Mouse (Mus musculus): Measurements from ENCODE around the gene Sirpb1a. TPM values are rescaled to one million over a fixed set of nuclear protein-coding genes. Genes with fewer than 3 reads are reported as not detected.
"Not testable (repeated sequence)": the region's sequence is repeated elsewhere in the genome, so short reads cannot be mapped to it uniquely, and the experiment has no call there.

Gene Sirpb1a
- not detected in 2 replicates for total RNA-seq (2014; fragmentation: Nextera tagmentation)
- total RNA-seq (2017) = 0.17 TPM in 1 of 2 replicates, not detected in the other
- polyA plus RNA-seq (2012) = not detected in 2 replicates

DNA sequence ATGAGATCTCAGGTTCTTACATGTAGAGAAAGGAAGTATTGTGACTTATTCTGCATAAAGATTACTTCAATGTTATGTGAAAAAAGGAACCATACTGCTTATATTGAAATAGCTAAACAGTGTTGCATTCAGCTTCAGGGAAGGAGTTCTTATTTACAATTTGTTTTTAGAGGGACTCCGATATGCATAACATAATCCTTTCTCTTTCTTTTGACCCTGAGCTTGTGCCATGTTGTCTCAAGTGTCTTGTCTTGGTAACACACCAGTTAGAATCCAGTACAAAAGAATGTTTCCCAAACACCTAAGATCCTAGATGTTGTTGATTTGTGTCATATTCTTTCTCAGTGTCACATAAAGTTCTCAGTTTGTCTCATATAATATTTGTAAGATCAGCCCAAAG is at the start of gene Sirpb1a:
Sirpb1a (minus strand) TSS at position 74 of the 400 bp plus-strand sequence.
- not testable (repeated sequence) for ATAC-seq (ENCODE audit: extremely low read depth, insufficient number of reproducible peaks, low FRiP score, poor library complexity, severe bottlenecking); H3K9me3 ChIP-seq (replicated peaks); DNase-seq (ENCODE audit: low spot score); H3K4me1 ChIP-seq (ENCODE audit: insufficient read depth, low read depth, low read length); H3K36me3 ChIP-seq (replicated peaks); H3K4me3 ChIP-seq (ENCODE audit: low read depth, low read length); H3K27me3 ChIP-seq (ENCODE audit: insufficient read depth, low read length)

DNA sequence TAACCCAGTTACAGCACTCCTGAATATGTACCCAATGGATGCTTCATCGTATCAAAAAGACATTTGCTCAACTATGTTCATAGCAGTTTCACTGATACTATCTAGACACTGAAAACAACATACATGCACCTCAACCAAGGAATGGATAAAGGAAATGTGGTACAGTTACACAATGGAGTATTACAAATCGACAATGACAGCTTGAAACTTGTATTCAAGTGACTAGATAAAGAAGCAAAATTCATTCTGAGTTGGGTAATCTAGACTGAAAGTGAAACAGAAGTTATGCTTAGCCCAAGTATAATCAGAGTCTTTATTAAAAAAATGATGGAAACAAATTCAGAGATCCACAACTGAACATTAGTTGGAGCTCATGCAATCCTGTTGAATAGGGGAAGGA is 48.5 kb upstream of the Sirpb1a start:
- H3K4me3 ChIP-seq (ENCODE audit: low read depth, low read length); ATAC-seq (ENCODE audit: extremely low read depth, insufficient number of reproducible peaks, low FRiP score, poor library complexity, severe bottlenecking); H3K4me1 ChIP-seq (ENCODE audit: insufficient read depth, low read depth, low read length); H3K36me3 ChIP-seq (replicated peaks); DNase-seq (ENCODE audit: low spot score); H3K27me3 ChIP-seq (ENCODE audit: insufficient read depth, low read length); H3K9me3 ChIP-seq (replicated peaks): not testable (repeated sequence)

DNA sequence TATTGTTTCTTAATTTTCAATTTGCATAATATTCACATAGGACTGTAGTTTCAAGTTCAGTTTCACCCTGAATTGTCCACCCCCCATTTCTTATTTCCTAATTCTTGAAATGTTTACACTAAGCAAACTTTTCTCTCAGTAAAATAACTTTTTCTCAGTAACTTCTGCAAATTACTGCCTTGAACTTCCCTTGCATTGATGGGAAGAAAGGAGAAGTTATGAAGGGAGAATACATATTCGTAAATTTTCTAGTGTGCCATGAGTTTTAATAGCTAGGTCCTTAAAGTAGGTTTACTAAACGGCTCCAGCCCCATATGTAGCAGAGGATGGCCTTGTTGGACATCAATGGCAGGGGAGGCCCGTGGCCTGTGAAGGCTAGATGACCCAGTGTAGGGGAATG is 43.8 kb upstream of the Sirpb1a start:
- H3K9me3 ChIP-seq (replicated peaks); H3K4me1 ChIP-seq (ENCODE audit: insufficient read depth, low read depth, low read length); ATAC-seq (ENCODE audit: extremely low read depth, insufficient number of reproducible peaks, low FRiP score, poor library complexity, severe bottlenecking); H3K27me3 ChIP-seq (ENCODE audit: insufficient read depth, low read length); H3K4me3 ChIP-seq (ENCODE audit: low read depth, low read length); DNase-seq (ENCODE audit: low spot score); H3K36me3 ChIP-seq (replicated peaks): not testable (repeated sequence)

DNA sequence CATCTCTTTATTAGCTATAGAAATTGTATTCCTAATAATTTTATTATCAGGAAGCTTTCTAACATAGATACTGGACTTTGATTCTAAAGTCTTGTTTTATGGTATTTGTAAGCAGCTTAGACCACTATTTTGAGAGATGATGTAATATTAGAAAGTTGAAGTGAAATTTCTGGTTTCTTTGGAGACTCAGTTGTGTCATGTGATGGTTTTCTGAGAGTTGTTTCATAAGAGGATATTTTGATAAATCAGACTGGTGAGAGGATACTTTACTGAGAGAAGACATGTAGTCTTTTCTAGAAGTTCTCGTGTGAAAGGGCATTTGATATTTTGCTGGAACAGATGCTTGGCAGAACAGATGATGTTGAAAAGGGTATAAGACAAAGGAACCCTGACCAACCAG is 17.6 kb upstream of the Sirpb1a start:
- ATAC-seq (ENCODE audit: extremely low read depth, insufficient number of reproducible peaks, low FRiP score, poor library complexity, severe bottlenecking) = not testable (repeated sequence)

DNA sequence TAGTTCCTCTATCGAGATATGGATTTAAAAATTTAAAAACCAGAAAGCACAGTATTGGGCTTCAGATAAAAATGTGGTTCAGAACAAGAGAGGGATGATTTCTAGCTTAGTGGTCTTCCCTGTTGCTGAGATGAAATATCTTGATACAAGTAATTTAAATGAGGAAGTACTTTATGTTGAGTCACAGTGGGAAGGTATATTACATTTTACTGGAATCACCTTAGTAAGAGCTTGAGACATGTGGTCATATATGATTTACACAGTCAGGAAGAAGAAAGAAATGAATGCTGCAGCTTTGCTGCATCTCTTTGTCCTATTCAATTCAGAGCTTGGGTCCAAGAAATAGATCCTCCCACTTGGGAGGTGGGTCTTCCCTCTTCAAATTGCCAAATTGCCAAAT is 13.5 kb upstream of the Sirpb1a start:
- not testable (repeated sequence) for H3K4me3 ChIP-seq (ENCODE audit: low read depth, low read length); H3K36me3 ChIP-seq (replicated peaks); ATAC-seq (ENCODE audit: extremely low read depth, insufficient number of reproducible peaks, low FRiP score, poor library complexity, severe bottlenecking); H3K27me3 ChIP-seq (ENCODE audit: insufficient read depth, low read length); H3K9me3 ChIP-seq (replicated peaks); DNase-seq (ENCODE audit: low spot score); H3K4me1 ChIP-seq (ENCODE audit: insufficient read depth, low read depth, low read length)

More for the DNA sequence above, 17.6 kb upstream of the Sirpb1a start:
- H3K9me3 ChIP-seq (replicated peaks); H3K27me3 ChIP-seq (ENCODE audit: insufficient read depth, low read length); H3K36me3 ChIP-seq (replicated peaks); H3K4me1 ChIP-seq (ENCODE audit: insufficient read depth, low read depth, low read length); DNase-seq (ENCODE audit: low spot score); H3K4me3 ChIP-seq (ENCODE audit: low read depth, low read length): not testable (repeated sequence)

DNA sequence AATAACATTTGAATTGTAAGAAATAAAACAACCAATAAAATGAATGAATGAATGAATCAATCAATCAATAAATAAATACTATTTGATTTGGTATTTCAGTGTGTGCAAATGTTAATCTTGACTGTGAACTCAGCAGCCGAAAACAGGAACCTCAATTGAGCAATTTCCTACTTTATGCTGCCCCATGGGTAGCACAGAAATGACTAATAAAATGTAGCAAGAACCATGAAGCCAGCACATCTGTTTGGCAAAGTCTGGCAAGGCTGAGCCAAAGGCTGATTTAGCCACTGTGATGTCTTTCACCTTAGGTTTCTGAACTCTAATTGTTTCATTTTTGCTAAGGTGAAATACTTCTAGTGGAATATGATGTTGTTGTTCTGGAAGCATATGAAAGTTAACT is 1.6 kb upstream of the Sirpb1a start:
- Histone ChIP-seq H3K36me3 (replicated peaks) (no peaks in the 10 kb centered on the region), H3K4me3 (ENCODE audit: low read depth, low read length) (no peak overlapping the region), H3K4me1 (ENCODE audit: insufficient read depth, low read depth, low read length) (no peaks in the 10 kb centered on the region), H3K27me3 (ENCODE audit: insufficient read depth, low read length) (no peaks in the 10 kb centered on the region), H3K9me3 (replicated peaks) (no peaks in the 10 kb centered on the region)
- ATAC-seq (ENCODE audit: extremely low read depth, insufficient number of reproducible peaks, low FRiP score, poor library complexity, severe bottlenecking) (no peak), DNase-seq (ENCODE audit: low spot score) (no peak)
- TF ChIP-seq TAL1 (conservative IDR thresholded peaks at IDR 0.05; ENCODE audit: low read depth, low read length) (no peak), GATA2 (IDR thresholded peaks at IDR 0.05; ENCODE audit: borderline replicate concordance, low read depth, low read length) (no peak), POLR2AphosphoS5 (IDR thresholded peaks at IDR 0.05; ENCODE audit: insufficient replicate concordance, low read depth, low read length) (no peak), CTCF (IDR thresholded peaks at IDR 0.05; ENCODE audit: low read depth, low read length) (no peak)

DNA sequence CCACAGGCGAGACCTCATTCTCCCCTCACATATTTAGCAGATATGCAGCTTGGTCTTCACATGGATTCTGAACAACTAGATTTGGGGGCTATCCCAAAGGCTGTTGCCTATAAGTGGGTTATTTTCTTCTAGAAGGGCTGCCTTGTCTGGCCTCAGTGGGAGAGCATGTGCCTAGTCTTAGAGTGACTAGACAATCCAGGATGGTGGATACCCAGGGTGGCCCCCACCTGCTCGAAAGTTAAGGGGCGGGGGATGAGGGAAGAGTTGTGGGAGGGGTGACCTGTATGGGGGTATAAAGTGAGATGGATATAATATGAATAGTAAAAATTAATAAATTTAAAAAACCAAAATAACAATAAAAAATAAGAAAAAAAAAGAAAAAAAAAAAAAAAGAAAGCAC is 70.6 kb downstream of the Sirpb1a start:
- not testable (repeated sequence) for ATAC-seq (ENCODE audit: extremely low read depth, insufficient number of reproducible peaks, low FRiP score, poor library complexity, severe bottlenecking); H3K4me3 ChIP-seq (ENCODE audit: low read depth, low read length)

DNA sequence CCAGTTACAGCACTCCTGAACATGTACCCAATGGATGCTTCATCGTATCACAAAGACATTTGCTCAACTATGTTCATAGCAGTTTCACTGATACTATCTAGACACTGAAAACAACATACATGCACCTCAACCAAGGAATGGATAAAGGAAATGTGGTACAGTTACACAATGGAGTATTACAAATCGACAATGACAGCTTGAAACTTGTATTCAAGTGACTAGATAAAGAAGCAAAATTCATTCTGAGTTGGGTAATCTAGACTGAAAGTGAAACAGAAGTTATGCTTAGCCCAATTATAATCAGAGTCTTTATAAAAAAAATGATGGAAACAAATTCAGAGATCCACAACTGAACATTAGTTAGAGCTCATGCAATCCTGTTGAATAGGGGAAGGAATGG is 76.0 kb downstream of the Sirpb1a start:
- not testable (repeated sequence) for H3K27me3 ChIP-seq (ENCODE audit: insufficient read depth, low read length); ATAC-seq (ENCODE audit: extremely low read depth, insufficient number of reproducible peaks, low FRiP score, poor library complexity, severe bottlenecking); DNase-seq (ENCODE audit: low spot score); H3K4me3 ChIP-seq (ENCODE audit: low read depth, low read length); H3K9me3 ChIP-seq (replicated peaks); H3K4me1 ChIP-seq (ENCODE audit: insufficient read depth, low read depth, low read length); H3K36me3 ChIP-seq (replicated peaks)

More for the DNA sequence above, 70.6 kb downstream of the Sirpb1a start:
- H3K9me3 ChIP-seq (replicated peaks); H3K4me1 ChIP-seq (ENCODE audit: insufficient read depth, low read depth, low read length); DNase-seq (ENCODE audit: low spot score); H3K36me3 ChIP-seq (replicated peaks); H3K27me3 ChIP-seq (ENCODE audit: insufficient read depth, low read length): not testable (repeated sequence)

DNA sequence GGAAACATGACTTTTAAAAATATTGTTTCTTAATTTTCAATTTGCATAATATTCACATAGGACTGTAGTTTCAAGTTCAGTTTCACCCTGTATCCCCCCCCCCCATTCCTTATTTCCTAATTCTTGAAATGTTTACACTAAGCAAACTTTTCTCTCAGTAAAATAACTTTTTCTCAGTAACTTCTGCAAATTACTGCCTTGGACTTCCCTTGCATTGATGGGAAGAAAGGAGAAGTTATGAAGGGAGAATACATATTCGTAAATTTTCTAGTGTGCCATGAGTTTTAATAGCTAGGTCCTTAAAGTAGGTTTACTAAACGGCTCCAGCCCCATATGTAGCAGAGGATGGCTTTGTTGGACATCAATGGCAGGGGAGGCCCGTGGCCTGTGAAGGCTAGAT is 80.7 kb downstream of the Sirpb1a start:
- DNase-seq (ENCODE audit: low spot score); H3K27me3 ChIP-seq (ENCODE audit: insufficient read depth, low read length); H3K36me3 ChIP-seq (replicated peaks); H3K4me3 ChIP-seq (ENCODE audit: low read depth, low read length); H3K9me3 ChIP-seq (replicated peaks); ATAC-seq (ENCODE audit: extremely low read depth, insufficient number of reproducible peaks, low FRiP score, poor library complexity, severe bottlenecking); H3K4me1 ChIP-seq (ENCODE audit: insufficient read depth, low read depth, low read length): not testable (repeated sequence)

All from G1E (cell line).